Comparison of ENCODE assay signal across 9 mouse cellular contexts in genomic region chr2:148442172-148442571, GRCm38 (mm10). TPM values are rescaled to one million over a fixed set of nuclear protein-coding genes. Genes with fewer than 3 reads are reported as not detected.
A peak's percentile ranks its signal among the peaks of the same experiment; 100 is the strongest.
DNase-seq lines count a peak whose midpoint lies in the region; ATAC-seq and TF ChIP-seq lines count a peak whose summit lies in the region.
"Had no signal": no experiment of that assay in that cellular context is flagged by ENCODE, and none has a peak within 500 bp of the region (broad histone marks: within the 10 kb centered on the region; RNA-seq: fewer than 3 reads in every experiment).

No protein-coding gene starts in this region.

- DNase-seq in forebrain, embryonic 11.5 days (ENCODE audit: low spot score), result no peak
- no peak for DNase-seq in heart, postnatal 0 days (ENCODE audit: low spot score)
- no peak for DNase-seq in liver, embryonic 13.5 days
- DNase-seq in urinary bladder, adult 18-20 months (ENCODE audit: low spot score in 2 of 2), result no peak
- DNase-seq in frontal cortex, postnatal 36 days (ENCODE audit: low spot score in 2 of 2), result no peak

- no peaks in the 10 kb centered on the region for H3K9me3 ChIP-seq in forebrain, embryonic 11.5 days (ENCODE audit: control insufficient read depth, low read length)
- H3K9me3 ChIP-seq in forebrain, embryonic 16.5 days (ENCODE audit: control insufficient read depth, low read length), result no peaks in the 10 kb centered on the region
- H3K9me3 ChIP-seq in heart, postnatal 0 days (replicated peaks; ENCODE audit: control insufficient read depth, low read length), result no peaks in the 10 kb centered on the region
- no peaks in the 10 kb centered on the region for H3K9me3 ChIP-seq in liver, embryonic 13.5 days (replicated peaks)

- no peaks in the 10 kb centered on the region for H3K27me3 ChIP-seq in forebrain, embryonic 11.5 days (ENCODE audit: control insufficient read depth, insufficient read depth, low read length)
- H3K27me3 ChIP-seq in forebrain, embryonic 16.5 days (replicated peaks; ENCODE audit: control insufficient read depth, insufficient read depth, low read length), result no peaks in the 10 kb centered on the region
- no peaks in the 10 kb centered on the region for H3K27me3 ChIP-seq in heart, postnatal 0 days (ENCODE audit: control insufficient read depth, insufficient read depth, low read length)
- no peaks in the 10 kb centered on the region for H3K27me3 ChIP-seq in liver, embryonic 13.5 days
- H3K27me3 ChIP-seq: CH12.LX had no signal

- H3K4me1 ChIP-seq in forebrain, embryonic 11.5 days (replicated peaks; ENCODE audit: control insufficient read depth, insufficient read depth, low read length), result no peaks in the 10 kb centered on the region
- no peaks in the 10 kb centered on the region for H3K4me1 ChIP-seq in forebrain, embryonic 16.5 days (replicated peaks; ENCODE audit: control insufficient read depth, insufficient read depth, low read length)
- H3K4me1 ChIP-seq in bone marrow, adult 2 months (ENCODE audit: control insufficient read depth, insufficient read depth, low read length), result no peaks in the 10 kb centered on the region; the same call in 1 of the 2 replicates
- 0 out of 2 replicates have a peak, but pooled peaks cover 3% of the 10 kb centered on the region for H3K4me1 ChIP-seq in heart, postnatal 0 days (ENCODE audit: control insufficient read depth, insufficient read depth)
- peaks cover 3% of the 10 kb centered on the region; the same call in 1 of the 2 replicates for H3K4me1 ChIP-seq in liver, embryonic 13.5 days (replicated peaks)

- H3K27ac ChIP-seq in forebrain, embryonic 11.5 days (ENCODE audit: low read depth, low read length), result no peak overlapping the region
- no peak overlapping the region for H3K27ac ChIP-seq in forebrain, embryonic 16.5 days (ENCODE audit: low read length)
- H3K27ac ChIP-seq in bone marrow, adult 2 months (ENCODE audit: control insufficient read depth, insufficient read depth, low read depth, low read length, poor library complexity), result peak overlapping the region; percentile 74
- H3K27ac ChIP-seq in heart, postnatal 0 days (ENCODE audit: low read depth), result peak overlapping the region; percentile 80
- H3K27ac ChIP-seq in liver, embryonic 13.5 days, result no peak overlapping the region

- no peak overlapping the region for H3K4me2 ChIP-seq in forebrain, embryonic 11.5 days (ENCODE audit: low read depth, low read length, severe bottlenecking)
- no peak overlapping the region for H3K4me2 ChIP-seq in forebrain, embryonic 16.5 days (ENCODE audit: low read length)
- H3K4me2 ChIP-seq in heart, postnatal 0 days (ENCODE audit: low read depth, low read length), result peak overlapping the region; percentile 55
- peak overlapping the region; percentile 32 for H3K4me2 ChIP-seq in liver, embryonic 13.5 days

- TF ChIP-seq POLR2A in bone marrow, adult 2 months (IDR thresholded peaks at IDR 0.05; ENCODE audit: borderline replicate concordance, control insufficient read depth, low read depth, low read length), result no peak

- no peak overlapping the region for H3K9ac ChIP-seq in forebrain, embryonic 11.5 days (ENCODE audit: low read length)
- no peak overlapping the region for H3K9ac ChIP-seq in forebrain, embryonic 16.5 days (replicated peaks; ENCODE audit: low read depth, low read length)
- peak overlapping the region; percentile 57 for H3K9ac ChIP-seq in heart, postnatal 0 days (replicated peaks; ENCODE audit: low read depth, low read length)
- H3K9ac ChIP-seq in liver, embryonic 13.5 days, result no peak overlapping the region

- 82% methylated on average over 4 of the region's 4 CpGs for WGBS in forebrain, embryonic 11.5 days
- WGBS in forebrain, embryonic 16.5 days, result 67% methylated on average over 4 of the region's 4 CpGs
- WGBS in bone marrow, adult 2 months, result 8% methylated on average over 4 of the region's 4 CpGs
- WGBS in heart, postnatal 0 days, result 60% methylated on average over 4 of the region's 4 CpGs
- 54% methylated on average over 4 of the region's 4 CpGs for WGBS in liver, embryonic 13.5 days (ENCODE audit: insufficient replicate concordance)

- H3K4me3 ChIP-seq in forebrain, embryonic 11.5 days (ENCODE audit: low read depth, low read length), result no peak overlapping the region
- H3K4me3 ChIP-seq in forebrain, embryonic 16.5 days (replicated peaks; ENCODE audit: low read length), result no peak overlapping the region
- H3K4me3 ChIP-seq in bone marrow, adult 2 months (replicated peaks; ENCODE audit: control insufficient read depth, low read depth, low read length), result peak overlapping the region; percentile 59
- H3K4me3 ChIP-seq in heart, postnatal 0 days (ENCODE audit: low read depth, low read length), result peak overlapping the region; percentile 43
- H3K4me3 ChIP-seq in liver, embryonic 13.5 days (replicated peaks), result peak overlapping the region; percentile 37

- no peak for TF ChIP-seq CTCF in bone marrow, adult 2 months (IDR thresholded peaks at IDR 0.05; ENCODE audit: control insufficient read depth, insufficient read depth, low read length)
- no peak for TF ChIP-seq CTCF in heart, postnatal 0 days (IDR thresholded peaks at IDR 0.05; ENCODE audit: low read depth)

- no peak for TF ChIP-seq EP300 in heart, postnatal 0 days (IDR thresholded peaks at IDR 0.05; ENCODE audit: low read depth)

- ATAC-seq in forebrain, embryonic 11.5 days (replicated peaks; ENCODE audit: low FRiP score), result 0 out of 2 replicates have a peak, but pooled peaks have one; percentile 31
- no peak for ATAC-seq in forebrain, embryonic 16.5 days
- no peak for ATAC-seq in heart, postnatal 0 days (ENCODE audit: insufficient read depth, low read depth)
- ATAC-seq in liver, embryonic 13.5 days (ENCODE audit: low read depth), result no peak
- ATAC-seq in CD4-positive, CD25-positive, alpha-beta regulatory T cell, adult 4 months, result no peak

- H3K36me3 ChIP-seq in forebrain, embryonic 11.5 days (ENCODE audit: control insufficient read depth, insufficient read depth, low read length), result no peaks in the 10 kb centered on the region
- no peaks in the 10 kb centered on the region for H3K36me3 ChIP-seq in forebrain, embryonic 16.5 days (ENCODE audit: control insufficient read depth, insufficient read depth)
- H3K36me3 ChIP-seq in heart, postnatal 0 days (replicated peaks; ENCODE audit: control insufficient read depth, insufficient read depth, low read length), result 0 out of 2 replicates have a peak, but pooled peaks cover 3% of the 10 kb centered on the region
- H3K36me3 ChIP-seq in liver, embryonic 13.5 days, result no peaks in the 10 kb centered on the region

RNA-seq across cellular contexts. Expression of gene Cd93, which starts 1.2 kb away (rescaled TPM):
- 5.2 and 5.8 TPM in 2 replicates for polyA plus RNA-seq in forebrain, embryonic 11.5 days (2014; fragmentation: Nextera tagmentation; extraction: Ambion mirVana)
- 7.4 and 7.5 TPM in 2 replicates for polyA plus RNA-seq in forebrain, embryonic 16.5 days (2015; fragmentation: Nextera tagmentation; extraction: Ambion mirVana)
- polyA plus RNA-seq in bone marrow, adult 2 months (2011; ENCODE audit: insufficient read depth, insufficient read length, low replicate concordance, missing spikeins), result 9.0 and 14.5 TPM in 2 replicates
- 106 and 120 TPM in 2 replicates for total RNA-seq in heart, postnatal 0 days (2014; rRNA removed; ENCODE audit: low replicate concordance)
- 21.1 and 21.2 TPM in 2 replicates for polyA plus RNA-seq in heart, postnatal 0 days (2015; fragmentation: Nextera tagmentation; extraction: Ambion mirVana)
- polyA plus RNA-seq in liver, embryonic 13.5 days (2015; fragmentation: Nextera tagmentation; extraction: Ambion mirVana), result 2.1 and 2.3 TPM in 2 replicates
- polyA plus RNA-seq in CD4-positive, CD25-positive, alpha-beta regulatory T cell, adult 4 months (2017; shearing (Covaris generic)), result under 1 TPM in 1 of 2 experiments, not detected in 1; 0.13 TPM

RNA-seq across cellular contexts. Expression of gene Thbd, which starts 34.2 kb away (rescaled TPM):
- polyA plus RNA-seq in forebrain, embryonic 11.5 days (2014; fragmentation: Nextera tagmentation; extraction: Ambion mirVana), result 4.9 and 6.0 TPM in 2 replicates
- polyA plus RNA-seq in forebrain, embryonic 16.5 days (2015; fragmentation: Nextera tagmentation; extraction: Ambion mirVana), result 7.3 and 10.4 TPM in 2 replicates
- polyA plus RNA-seq in bone marrow, adult 2 months (2011; ENCODE audit: insufficient read depth, insufficient read length, low replicate concordance, missing spikeins), result 3.1 and 5.9 TPM in 2 replicates
- 50.6 and 52.6 TPM in 2 replicates for total RNA-seq in heart, postnatal 0 days (2014; rRNA removed; ENCODE audit: low replicate concordance)
- polyA plus RNA-seq in heart, postnatal 0 days (2015; fragmentation: Nextera tagmentation; extraction: Ambion mirVana), result 15.6 and 16.5 TPM in 2 replicates
- polyA plus RNA-seq in liver, embryonic 13.5 days (2015; fragmentation: Nextera tagmentation; extraction: Ambion mirVana), result 1.3 and 1.9 TPM in 2 replicates
- polyA plus RNA-seq in CD4-positive, CD25-positive, alpha-beta regulatory T cell, adult 4 months (2017; shearing (Covaris generic)), result under 1 TPM in 1 of 2 experiments, not detected in 1; 0.08 TPM
- total RNA-seq: CH12.LX had no signal

RNA-seq across cellular contexts. Expression of gene Sstr4, which starts 47.0 kb away (rescaled TPM):
- polyA plus RNA-seq in forebrain, embryonic 11.5 days (2014; fragmentation: Nextera tagmentation; extraction: Ambion mirVana), result 0.52 and 1.1 TPM in 2 replicates
- 1.6 and 2.1 TPM in 2 replicates for polyA plus RNA-seq in forebrain, embryonic 16.5 days (2015; fragmentation: Nextera tagmentation; extraction: Ambion mirVana)
- polyA plus RNA-seq in bone marrow, adult 2 months (2011; ENCODE audit: insufficient read depth, insufficient read length, low replicate concordance, missing spikeins), result not detected in 2 replicates
- 0.31 and 4.4 TPM in 2 replicates for total RNA-seq in heart, postnatal 0 days (2014; rRNA removed; ENCODE audit: low replicate concordance)
- polyA plus RNA-seq in heart, postnatal 0 days (2015; fragmentation: Nextera tagmentation; extraction: Ambion mirVana), result 0.14 and 0.43 TPM in 2 replicates
- not detected in 2 replicates for polyA plus RNA-seq in liver, embryonic 13.5 days (2015; fragmentation: Nextera tagmentation; extraction: Ambion mirVana)
- not detected for polyA plus RNA-seq in CD4-positive, CD25-positive, alpha-beta regulatory T cell, adult 4 months (2017; shearing (Covaris generic))
- total RNA-seq: CH12.LX had no signal

Comparison
In these comparisons a context has a peak if more than half of its experiments do, and no peak if none do; other contexts are left out.
1. H3K27ac ChIP-seq: peak in bone marrow, adult 2 months (single experiment) and heart, postnatal 0 days (single experiment); none in forebrain, embryonic 11.5 days (single experiment), forebrain, embryonic 16.5 days (single experiment) and liver, embryonic 13.5 days (single experiment).
2. H3K4me2 ChIP-seq: peak in heart, postnatal 0 days (single experiment) and liver, embryonic 13.5 days (single experiment); none in forebrain, embryonic 11.5 days (single experiment) and forebrain, embryonic 16.5 days (single experiment).
3. H3K4me3 ChIP-seq: peak in bone marrow, adult 2 months (single experiment), heart, postnatal 0 days (single experiment) and liver, embryonic 13.5 days (single experiment); none in forebrain, embryonic 11.5 days (single experiment) and forebrain, embryonic 16.5 days (single experiment).